Mouse (Mus musculus) CH12F3 (cell line): Measurements from ENCODE around the gene Nlrx1.

Source experiments
- in situ Hi-C: fragments of 300-500 bp; cut with MboI; formaldehyde crosslinking; loops from 2 replicates; pipeline ENCODE4 v1.14.3; 2020; ENCODE audit warnings: low sequenced_read_pairs

Nlrx1 gene

DNA sequence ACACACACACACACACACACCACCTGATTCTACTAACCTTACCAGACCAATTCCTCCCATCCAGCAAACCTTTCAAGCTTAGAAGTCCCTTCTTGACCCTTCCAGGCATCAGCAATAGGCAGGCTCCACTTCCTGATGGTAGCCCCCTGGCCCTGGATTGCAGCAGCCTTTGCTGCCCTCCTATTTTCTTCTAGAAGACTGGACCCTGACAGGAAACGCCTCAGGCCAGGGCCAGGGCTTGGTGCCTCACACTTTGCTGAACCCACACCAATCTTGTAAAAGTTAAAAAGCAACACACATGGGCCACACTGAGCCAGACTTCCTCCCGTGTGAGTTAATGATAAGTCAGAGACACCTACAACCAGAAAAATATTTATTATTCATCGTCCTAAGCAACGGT lies 31.3 kb downstream of the Nlrx1 start:
- in situ Hi-C loops: no loop called here

DNA sequence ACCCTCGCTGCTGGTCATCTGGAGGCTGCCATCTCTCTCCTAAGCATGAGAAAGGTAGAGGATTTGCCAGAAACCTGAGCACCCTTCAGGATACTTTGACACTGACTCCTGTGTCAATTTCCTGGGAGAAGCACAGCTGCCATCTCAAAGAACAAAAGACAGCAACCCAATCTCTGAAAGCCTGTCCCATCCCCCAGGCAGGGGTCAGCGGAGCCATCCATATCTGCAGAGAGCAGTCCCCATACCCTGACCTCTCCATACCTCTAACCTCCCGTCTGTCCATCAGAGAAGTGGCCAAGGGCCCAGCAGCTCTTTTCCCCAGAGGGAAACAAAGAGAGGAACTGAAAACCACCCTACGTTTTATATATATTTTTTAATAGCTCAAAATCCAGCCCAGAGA lies 31.8 kb downstream of the Nlrx1 start:
- in situ Hi-C loops: no loop called here

DNA sequence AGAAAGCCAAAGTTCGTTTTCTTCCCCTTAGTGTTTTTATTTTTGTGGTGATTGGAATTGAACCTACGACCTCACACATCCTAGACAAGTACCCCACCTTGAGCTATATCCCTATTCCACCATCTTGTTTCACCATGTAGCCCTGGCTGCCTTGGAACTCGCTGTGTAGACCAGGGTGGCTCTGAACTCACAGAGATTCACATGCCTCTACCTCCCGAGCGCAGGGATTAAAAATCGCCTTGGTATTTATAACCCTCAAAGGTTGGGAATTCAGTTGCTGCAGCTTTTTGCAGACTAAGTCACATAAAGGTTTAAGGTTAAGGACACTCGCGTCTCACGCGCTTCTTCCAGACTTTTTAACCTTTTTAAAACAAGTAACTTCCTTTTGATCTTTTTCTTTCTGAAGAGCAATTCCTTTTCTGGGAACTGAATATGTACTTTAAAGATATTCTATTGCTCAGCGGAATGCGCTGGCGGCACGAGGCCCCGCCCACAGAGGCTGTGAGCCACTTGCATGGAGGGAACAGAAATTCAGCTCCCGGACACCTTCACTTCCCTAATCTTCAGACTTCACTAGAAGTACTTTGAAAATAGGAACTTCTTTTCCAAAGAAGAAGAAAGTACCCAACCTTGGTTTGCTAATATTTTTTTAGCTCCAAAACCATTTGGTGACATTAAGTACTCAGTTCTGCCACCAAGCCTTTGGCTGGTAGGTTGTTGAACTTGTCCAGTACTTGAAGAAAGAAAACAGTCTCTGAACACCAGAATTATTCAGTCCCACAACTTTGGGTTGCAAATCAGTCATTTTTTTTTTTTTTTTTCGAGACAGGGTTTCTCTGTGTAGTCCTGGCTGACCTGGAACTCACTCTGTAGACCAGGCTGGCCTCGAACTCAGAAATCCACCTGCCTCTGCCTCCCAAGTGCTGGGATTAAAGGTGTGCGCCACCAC lies 33.6 kb downstream of the Nlrx1 start:
- in situ Hi-C loops: no loop called here

DNA sequence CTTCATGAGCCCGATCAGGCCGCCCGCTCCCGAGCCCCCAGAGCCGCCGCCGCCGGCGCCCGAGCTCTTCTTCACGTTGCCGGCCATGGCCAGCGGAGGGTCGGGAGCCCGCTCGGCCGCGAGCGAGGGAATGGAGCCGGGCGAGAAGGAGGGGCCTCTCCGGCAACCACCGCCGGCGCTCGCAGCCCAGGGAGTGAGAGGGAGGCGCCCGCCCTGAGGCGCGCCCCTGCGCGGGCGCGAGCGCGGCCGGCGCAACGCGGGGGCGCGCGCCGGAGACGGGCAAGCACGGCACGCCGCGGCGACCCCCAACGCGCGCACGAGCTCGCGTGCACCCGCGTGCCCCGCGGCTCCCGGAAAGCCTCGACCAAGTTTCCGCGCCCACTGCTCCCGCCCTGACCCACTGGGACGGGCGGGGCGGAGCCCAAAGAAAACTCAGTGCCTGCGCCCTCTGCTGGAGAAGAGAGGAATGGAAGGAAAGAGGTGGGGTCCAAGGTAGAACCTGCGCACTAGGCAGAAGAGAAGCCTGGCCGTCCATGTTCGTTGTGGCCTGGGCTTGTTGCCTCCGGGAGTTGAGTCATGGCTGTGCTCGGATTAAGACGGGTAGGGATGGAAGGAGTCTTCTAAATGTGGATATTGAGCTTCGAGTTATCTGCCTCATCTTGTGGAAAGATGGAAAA lies 34.5 kb downstream of the Nlrx1 start, which contains the start of gene Cbl:
Cbl (minus strand) TSS at position 248 of the 677 bp plus-strand sequence.
- in situ Hi-C loops: no loop called here

DNA sequence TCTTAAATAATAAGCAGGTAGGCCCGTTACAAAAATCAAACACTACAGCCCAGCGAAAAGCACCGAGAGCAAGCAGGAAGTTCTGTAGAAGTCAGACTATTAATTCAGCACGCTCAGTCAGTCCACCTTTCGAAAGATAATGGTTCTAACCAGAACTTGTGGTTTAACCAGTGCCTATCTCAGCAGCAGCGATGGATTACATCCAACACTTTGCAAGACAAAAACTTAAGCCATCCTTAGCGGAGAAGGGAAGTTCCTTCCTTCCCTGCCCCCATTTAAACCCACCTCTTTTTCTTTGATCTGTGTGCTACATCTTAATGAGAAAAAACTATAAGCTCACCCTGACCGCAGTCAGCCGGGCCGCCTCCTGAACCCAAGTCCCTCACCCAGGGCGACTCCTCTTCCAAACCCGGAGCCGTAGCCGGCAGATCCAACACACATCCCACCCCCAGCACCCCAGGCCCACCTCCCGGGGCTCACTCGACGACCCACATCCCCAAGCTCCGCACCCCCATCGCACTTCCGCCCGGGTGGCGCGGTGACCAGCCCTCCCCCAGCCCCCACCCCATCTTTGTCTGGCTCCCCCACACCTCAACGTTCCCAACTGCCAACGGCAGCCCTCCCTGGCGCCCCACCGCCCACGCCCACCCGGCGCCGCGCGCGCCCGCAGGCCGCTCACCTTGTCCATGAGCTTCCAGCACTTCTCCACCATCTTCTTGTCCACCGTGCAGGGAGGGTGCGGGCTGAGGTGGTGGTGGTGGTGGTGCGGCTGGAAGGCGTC lies 35.2 kb downstream of the Nlrx1 start:
- in situ Hi-C loops: no loop called here

DNA sequence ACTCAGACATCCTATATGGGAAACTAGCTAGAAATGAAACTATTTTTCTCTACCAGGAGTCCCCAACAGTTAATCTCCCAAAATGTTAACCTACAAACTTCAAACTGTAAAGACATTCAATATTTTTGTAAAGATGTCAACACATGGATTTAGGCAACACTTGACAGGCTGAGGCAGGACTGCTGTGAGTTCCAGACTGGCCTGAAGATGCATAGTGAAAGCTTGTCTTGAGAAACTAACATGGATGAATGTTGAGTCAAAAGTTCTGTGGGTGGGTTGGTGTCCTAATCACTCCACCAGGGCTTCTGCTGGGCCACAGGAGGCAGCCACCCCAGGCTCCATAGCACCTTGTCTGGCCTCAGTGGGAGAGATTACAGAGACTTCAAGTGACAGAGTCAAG lies 36.8 kb downstream of the Nlrx1 start:
- in situ Hi-C loops: no loop called here

DNA sequence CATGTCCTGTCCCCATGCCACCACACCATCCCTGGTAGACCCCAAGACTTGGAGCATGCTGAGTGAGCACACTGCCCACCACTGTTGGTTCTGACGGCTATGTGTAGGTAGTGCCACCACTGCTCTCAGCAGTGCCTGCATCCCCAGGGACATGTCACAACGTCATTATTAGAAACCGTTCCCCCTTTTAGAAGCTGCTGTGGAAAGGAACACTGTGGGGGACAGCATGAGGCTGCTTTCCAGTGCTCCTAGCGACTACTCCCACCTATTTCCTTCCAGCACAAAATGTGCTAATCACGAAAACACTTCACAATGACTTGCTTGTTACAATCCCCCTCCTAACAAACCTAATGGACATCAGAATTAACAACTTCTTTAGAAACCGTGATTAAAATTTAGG lies 42.4 kb downstream of the Nlrx1 start:
- in situ Hi-C loops: no loop called here

DNA sequence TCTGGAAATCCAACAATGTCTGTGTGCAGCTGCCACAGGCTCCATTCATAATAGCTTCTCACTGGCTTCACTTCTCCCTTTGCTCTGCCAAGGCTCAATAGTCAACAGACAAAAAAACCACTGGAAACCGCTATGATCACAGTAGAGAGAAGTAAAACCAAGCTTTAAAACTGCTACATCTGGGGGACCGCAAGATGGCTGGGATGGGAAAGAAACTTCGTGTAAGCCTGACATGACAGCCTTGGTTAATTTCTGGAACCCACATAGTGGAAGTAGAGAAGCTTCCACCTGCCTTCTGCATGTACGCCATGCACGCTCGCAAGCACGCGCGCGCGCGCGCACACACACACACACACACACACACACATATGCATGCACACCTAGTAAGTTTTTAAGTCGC lies 54.9 kb downstream of the Nlrx1 start:
- in situ Hi-C loops: no loop called here

DNA sequence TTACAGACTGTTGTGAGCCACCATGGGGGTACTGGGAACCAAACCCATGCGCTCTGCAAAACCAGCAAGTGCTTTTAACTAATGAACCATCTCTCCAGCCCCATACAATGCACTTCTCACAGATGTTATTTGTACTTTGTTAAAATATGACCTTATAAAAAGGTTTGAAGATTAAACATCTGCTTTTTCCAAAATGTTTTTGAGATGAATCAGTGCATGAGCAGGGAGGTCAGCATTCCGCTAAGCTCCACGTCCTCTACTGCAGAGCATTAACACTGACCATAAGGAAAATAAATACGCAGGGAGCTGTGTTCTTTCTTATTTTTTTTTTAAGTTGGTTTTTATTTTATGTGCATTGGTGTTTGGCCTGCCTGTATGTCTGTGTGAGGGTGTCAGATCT lies 56.0 kb downstream of the Nlrx1 start:
- in situ Hi-C loops: no loop called here

DNA sequence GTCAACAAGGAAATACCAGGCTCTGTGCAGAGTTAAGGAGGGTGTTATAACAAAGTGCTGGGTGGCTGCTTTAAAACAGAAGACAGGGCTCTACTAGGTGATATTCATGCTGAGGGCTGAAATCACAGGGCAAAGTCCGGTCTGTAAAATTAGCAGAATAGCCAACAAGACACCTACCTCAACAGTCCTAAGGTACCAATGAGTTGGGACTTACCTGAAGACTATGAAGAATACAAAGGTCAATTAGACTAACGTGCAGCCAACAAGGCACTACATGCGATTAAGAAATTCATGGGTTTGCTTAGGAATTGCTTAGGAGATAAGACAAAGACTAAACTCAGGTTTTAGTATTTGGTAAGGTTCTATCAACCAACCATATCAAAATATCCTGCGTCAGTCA lies 59.0 kb downstream of the Nlrx1 start:
- in situ Hi-C loops: no loop called here

DNA sequence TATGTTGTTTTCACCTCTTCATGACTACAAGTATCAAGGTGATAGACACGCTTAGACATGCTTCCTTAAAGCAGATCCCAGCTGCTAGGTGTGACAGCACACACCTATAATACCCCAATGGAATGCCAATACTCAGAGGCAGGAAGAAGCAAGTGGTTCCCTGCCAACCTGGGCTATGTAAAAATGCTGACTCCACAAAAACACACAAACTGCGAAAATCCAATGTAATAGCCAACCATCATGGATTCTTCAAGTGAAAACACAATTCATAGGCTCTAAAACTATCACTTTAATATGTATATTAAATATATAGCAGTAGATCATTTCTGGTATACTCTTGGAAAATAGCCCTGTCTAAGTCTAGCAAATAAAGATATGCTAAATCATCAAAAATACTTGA lies 60.6 kb downstream of the Nlrx1 start:
- in situ Hi-C loops: no loop called here
